Mouse (Mus musculus) neural tube, embryonic 14.5 days (tissue): ENCODE measurements around the gene I830077J02Rik. TPM values are rescaled to one million over a fixed set of nuclear protein-coding genes. Genes with fewer than 3 reads are reported as not detected.

Source experiments
- ATAC-seq: fragments of 200-750 bp; cut with Nextera tagmentation; 2 replicates; pipeline ENCODE4 v1.8.0; 2017; ENCODE audit warnings: low read depth, mild to moderate bottlenecking, moderate TSS enrichment, moderate library complexity
- H3K27ac ChIP-seq: fragments of 300-500 bp; sonication (generic); 2 replicates; pipeline ENCODE4 v1.5.1; 2014; ENCODE audit warnings: low read depth, mild to moderate bottlenecking, control low read depth, low read length, moderate library complexity, mixed read lengths
- H3K27me3 ChIP-seq: fragments of 300-500 bp; sonication (generic); 2 replicates; pipeline ENCODE4 v1.6.1; 2014; ENCODE audit warnings: low read length; ENCODE audit not compliant: control insufficient read depth, insufficient read depth
- H3K36me3 ChIP-seq: fragments of 300-500 bp; sonication (generic); 2 replicates; pipeline ENCODE4 v1.6.1; 2014; ENCODE audit warnings: low read length, mixed read lengths; ENCODE audit not compliant: control insufficient read depth, insufficient read depth
- H3K4me1 ChIP-seq: fragments of 300-500 bp; sonication (generic); 2 replicates; pipeline ENCODE4 v1.6.1; 2014; ENCODE audit warnings: low read length; ENCODE audit not compliant: control insufficient read depth, insufficient read depth
- H3K4me2 ChIP-seq: fragments of 300-500 bp; sonication (generic); 2 replicates; pipeline ENCODE4 v1.6.1; 2014; ENCODE audit warnings: mild to moderate bottlenecking, low read depth, low read length, control low read depth
- H3K4me3 ChIP-seq: fragments of 300-500 bp; sonication (generic); 2 replicates; pipeline ENCODE4 v1.5.1; 2014; ENCODE audit warnings: low read depth, low read length, control low read depth, mixed read lengths
- H3K9ac ChIP-seq: fragments of 300-500 bp; sonication (generic); replicated peaks from 2 replicates; pipeline ENCODE4 v1.6.1; 2014; ENCODE audit warnings: low read depth, mild to moderate bottlenecking, control low read depth, low read length, mixed read lengths
- H3K9me3 ChIP-seq: fragments of 300-500 bp; sonication (generic); 2 replicates; pipeline ENCODE4 v1.6.1; 2016; ENCODE audit warnings: low read length; ENCODE audit not compliant: control insufficient read depth
- WGBS: fragments of 180-500 bp; shearing (Covaris S2); extraction: QIAGEN DNeasy Blood & Tissue Kit; methylation state at CpG from one replicate; pipeline ENCODE4 v1.1.7; 2014; 5-methylcytosine and 5-hydroxymethylcytosine counted together
- polyA plus RNA-seq: library from polyadenylated mRNA; unstranded; fragments of >200 nt; fragmentation: Nextera tagmentation; extraction: Ambion mirVana; gene quantifications from 2 replicates; pipeline ENCODE4 v1.2.1, GENCODE M21; 2014

I830077J02Rik gene
- polyA plus RNA-seq, 1 experiment from 2014 or later: 0.37 TPM

DNA sequence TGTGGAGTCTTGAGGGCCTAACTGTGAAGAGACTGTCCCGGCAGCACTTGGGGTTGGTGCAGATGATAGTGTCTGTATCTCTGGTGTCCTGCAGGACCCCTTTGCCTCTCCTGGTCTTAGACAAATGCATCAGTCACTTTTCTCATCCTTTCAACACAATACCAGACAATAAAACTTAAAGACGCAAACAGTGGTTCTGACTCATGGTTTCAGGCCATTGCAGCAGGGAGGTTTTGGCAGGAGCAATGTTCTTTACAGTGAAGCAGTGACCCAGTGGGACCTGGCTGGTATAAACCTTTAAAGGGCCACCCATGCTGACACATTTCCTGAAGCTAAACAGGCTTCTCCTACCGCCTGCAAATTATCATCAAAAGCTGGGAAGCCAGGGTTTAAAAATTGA lies 41.3 kb downstream of the I830077J02Rik start:
- no peak overlapping the region for H3K27ac ChIP-seq
- H3K9ac ChIP-seq: no peak overlapping the region
- no peak overlapping the region for H3K4me3 ChIP-seq
- no peaks in the 10 kb centered on the region for H3K4me1 ChIP-seq
- WGBS: 82% methylated on average over 3 of the region's 3 CpGs
- no peaks in the 10 kb centered on the region for H3K27me3 ChIP-seq
- H3K4me2 ChIP-seq: no peak overlapping the region
- ATAC-seq: no peak
- H3K9me3 ChIP-seq: no peaks in the 10 kb centered on the region
- H3K36me3 ChIP-seq: no peaks in the 10 kb centered on the region

DNA sequence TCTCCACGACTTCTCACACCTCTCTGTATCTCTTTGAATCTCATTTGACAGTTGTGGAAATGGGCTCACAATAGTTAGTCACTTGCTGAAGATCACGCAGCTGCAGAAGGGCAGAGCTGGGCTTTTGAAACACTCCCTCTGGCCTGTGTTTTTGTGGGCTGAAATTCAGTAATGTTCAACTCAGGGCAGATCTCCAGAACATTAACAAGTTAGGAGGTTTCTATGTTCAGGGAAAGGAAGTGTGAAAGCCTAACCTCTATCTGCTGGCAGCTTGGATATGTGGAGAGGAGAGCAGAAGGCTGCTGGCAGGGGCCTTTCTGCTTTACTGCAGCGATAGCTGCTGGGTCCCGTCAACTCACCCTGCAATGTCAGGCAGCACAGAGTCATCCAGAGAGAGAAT lies 42.2 kb downstream of the I830077J02Rik start:
- H3K9ac ChIP-seq: no peak overlapping the region
- no peaks in the 10 kb centered on the region for H3K27me3 ChIP-seq
- WGBS: 72% methylated on average over 4 of the region's 4 CpGs
- no peaks in the 10 kb centered on the region for H3K4me1 ChIP-seq
- H3K27ac ChIP-seq: no peak overlapping the region
- no peak overlapping the region for H3K4me2 ChIP-seq
- no peaks in the 10 kb centered on the region for H3K9me3 ChIP-seq
- ATAC-seq: no peak
- H3K36me3 ChIP-seq: no peaks in the 10 kb centered on the region
- no peak overlapping the region for H3K4me3 ChIP-seq

DNA sequence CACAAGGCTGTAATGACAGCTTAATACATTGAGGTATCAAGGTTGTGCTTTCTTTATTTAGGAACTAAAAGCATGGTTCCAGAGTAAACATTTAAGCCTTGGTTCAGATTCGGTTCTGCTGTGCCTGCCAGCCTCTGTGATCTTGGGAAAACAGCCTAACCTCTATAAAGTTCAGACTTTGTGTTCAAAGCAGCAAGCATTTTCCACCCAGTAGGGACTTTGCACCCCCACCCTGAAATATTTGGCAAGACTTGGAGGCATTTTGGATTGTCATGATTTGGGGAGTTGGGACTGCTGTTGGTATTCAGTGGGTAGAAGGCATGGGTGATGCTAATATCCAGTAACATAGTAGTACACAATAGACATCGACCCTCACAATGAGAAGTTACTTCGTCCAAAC lies 43.5 kb downstream of the I830077J02Rik start:
- ATAC-seq: no peak
- H3K4me3 ChIP-seq: no peak overlapping the region
- WGBS: 83% methylated on average over 3 of the region's 3 CpGs
- H3K4me1 ChIP-seq: no peaks in the 10 kb centered on the region
- H3K9me3 ChIP-seq: no peaks in the 10 kb centered on the region
- H3K27ac ChIP-seq: no peak overlapping the region
- H3K9ac ChIP-seq: no peak overlapping the region
- H3K4me2 ChIP-seq: no peak overlapping the region
- no peaks in the 10 kb centered on the region for H3K36me3 ChIP-seq
- H3K27me3 ChIP-seq: no peaks in the 10 kb centered on the region

DNA sequence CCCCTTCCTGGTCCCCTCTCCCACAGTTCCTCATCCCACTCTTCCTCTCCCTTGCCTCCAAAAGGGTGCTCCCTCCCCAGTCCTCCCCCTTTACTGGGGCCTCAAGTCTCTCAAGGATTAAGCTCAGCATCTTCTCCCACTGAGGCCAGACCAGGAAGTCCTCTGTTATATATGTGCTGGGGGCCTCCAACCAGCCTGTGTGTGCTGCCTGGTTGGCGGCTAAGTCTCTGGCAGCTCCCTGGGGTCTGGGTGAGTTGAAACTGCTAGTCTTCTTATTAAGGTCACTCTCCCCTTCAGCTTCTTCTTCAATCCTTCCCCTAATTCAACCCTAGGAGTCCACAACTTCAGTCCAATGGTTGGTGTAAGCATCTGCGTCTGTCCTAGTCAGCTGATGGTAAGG lies 49.4 kb downstream of the I830077J02Rik start:
- no peaks in the 10 kb centered on the region for H3K36me3 ChIP-seq
- no peak for ATAC-seq
- no peak overlapping the region for H3K4me2 ChIP-seq
- 90% methylated on average over 2 of the region's 2 CpGs for WGBS
- H3K27me3 ChIP-seq: no peaks in the 10 kb centered on the region
- no peak overlapping the region for H3K4me3 ChIP-seq
- no peaks in the 10 kb centered on the region for H3K9me3 ChIP-seq
- no peak overlapping the region for H3K27ac ChIP-seq
- H3K4me1 ChIP-seq: no peaks in the 10 kb centered on the region
- H3K9ac ChIP-seq: no peak overlapping the region

DNA sequence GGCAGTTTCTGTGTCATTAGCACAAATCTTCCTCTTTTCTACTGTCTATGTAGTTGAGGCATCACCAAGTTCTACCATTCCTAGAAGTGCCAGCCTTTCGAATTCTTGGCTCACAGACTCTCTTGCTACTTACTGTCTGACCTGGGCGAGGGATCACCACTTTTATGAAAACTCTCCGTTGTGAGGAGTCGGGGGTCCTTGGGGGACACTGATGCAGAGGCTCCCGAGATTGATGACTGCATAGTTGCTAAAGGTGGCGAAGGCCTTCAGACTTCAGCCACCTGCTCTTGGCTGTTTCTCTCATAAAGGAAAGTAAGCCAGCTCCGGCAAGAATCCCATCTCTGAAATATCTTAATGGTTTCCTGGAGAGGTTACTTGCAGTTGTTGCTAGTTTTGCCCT lies 50.4 kb downstream of the I830077J02Rik start:
- H3K4me3 ChIP-seq: no peak overlapping the region
- ATAC-seq: no peak
- 96% methylated on average over 7 of the region's 7 CpGs for WGBS
- H3K9me3 ChIP-seq: no peaks in the 10 kb centered on the region
- no peak overlapping the region for H3K27ac ChIP-seq
- H3K27me3 ChIP-seq: no peaks in the 10 kb centered on the region
- H3K4me1 ChIP-seq: no peaks in the 10 kb centered on the region
- H3K9ac ChIP-seq: no peak overlapping the region
- H3K4me2 ChIP-seq: no peak overlapping the region
- no peaks in the 10 kb centered on the region for H3K36me3 ChIP-seq

DNA sequence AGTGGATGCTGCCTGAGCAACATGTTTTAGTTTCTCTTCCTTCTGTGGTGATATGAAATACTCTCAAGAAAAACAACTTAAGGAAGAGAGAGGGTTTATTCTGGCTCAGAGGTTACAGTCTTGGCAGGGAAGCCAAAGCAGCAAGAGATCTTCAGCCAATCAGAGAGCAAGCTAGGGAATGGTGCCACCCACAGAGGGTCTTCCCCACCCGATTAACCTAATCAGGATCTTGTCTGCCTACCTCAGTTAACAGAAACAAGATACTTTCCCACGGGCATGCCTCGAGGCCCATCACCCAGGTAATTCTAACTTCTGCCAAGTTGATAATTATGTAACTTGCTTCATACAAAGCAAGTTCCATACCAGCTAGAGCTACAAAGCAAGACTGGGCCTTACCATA lies 52.0 kb downstream of the I830077J02Rik start:
- H3K4me2 ChIP-seq: no peak overlapping the region
- ATAC-seq: no peak
- H3K4me3 ChIP-seq: no peak overlapping the region
- no peaks in the 10 kb centered on the region for H3K27me3 ChIP-seq
- H3K4me1 ChIP-seq: no peaks in the 10 kb centered on the region
- H3K27ac ChIP-seq: no peak overlapping the region
- 78% methylated on average over 3 of the region's 3 CpGs for WGBS
- H3K9ac ChIP-seq: no peak overlapping the region
- H3K36me3 ChIP-seq: no peaks in the 10 kb centered on the region
- H3K9me3 ChIP-seq: no peaks in the 10 kb centered on the region

DNA sequence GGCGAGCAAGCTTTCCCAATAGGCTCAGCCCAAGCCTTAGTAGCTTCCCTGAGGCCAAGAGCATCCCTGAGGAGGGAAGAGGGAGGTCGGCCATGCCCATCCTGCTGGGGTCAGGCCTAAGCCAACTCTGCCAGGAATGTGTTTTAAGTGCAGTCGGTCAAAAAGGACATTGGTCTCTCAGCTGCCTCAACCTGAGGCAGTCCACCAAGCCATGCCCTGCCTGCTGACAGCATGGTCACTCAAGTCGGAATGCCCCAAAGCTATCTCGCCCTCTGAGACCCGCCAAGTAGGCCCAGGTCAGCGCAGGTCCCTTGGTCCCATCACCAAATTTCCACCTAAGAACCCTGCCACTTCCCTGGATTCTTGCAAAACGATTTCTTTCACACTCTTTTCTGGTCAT lies 53.7 kb downstream of the I830077J02Rik start:
- Histone ChIP-seq H3K27me3 (no peaks in the 10 kb centered on the region), H3K4me1 (no peaks in the 10 kb centered on the region), H3K27ac (no peak overlapping the region), H3K9ac (no peak overlapping the region), H3K4me3 (no peak overlapping the region), H3K36me3 (no peaks in the 10 kb centered on the region), H3K4me2 (no peak overlapping the region), H3K9me3 (no peaks in the 10 kb centered on the region)
- WGBS: 94% methylated on average over 8 of the region's 8 CpGs
- no peak for ATAC-seq

DNA sequence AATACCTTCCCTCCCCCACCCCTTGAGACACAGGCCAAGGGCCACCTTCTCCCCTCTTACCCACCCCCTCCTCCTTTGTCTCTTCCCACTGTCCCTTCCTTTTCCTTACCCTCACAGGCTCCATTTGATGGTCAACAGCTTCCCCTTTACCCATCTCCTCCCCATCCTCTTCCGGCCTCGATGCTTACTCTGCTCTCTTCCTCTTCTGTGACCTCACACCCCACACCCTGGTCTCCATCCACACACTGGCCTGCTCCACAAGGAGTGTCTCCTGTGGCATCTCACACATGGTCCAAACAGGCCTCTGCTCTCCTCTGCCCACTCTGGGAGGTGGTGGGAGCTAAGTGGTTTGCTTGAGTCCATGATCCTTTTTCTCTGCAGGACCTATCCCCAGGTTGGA lies 54.5 kb downstream of the I830077J02Rik start:
- whole genome bisulfite sequencing: 86% methylated on average over 2 of the region's 2 CpGs
- Histone ChIP-seq H3K36me3 (no peaks in the 10 kb centered on the region), H3K4me2 (no peak overlapping the region), H3K27me3 (no peaks in the 10 kb centered on the region), H3K4me3 (no peak overlapping the region), H3K9me3 (no peaks in the 10 kb centered on the region), H3K4me1 (no peaks in the 10 kb centered on the region), H3K27ac (no peak overlapping the region), H3K9ac (no peak overlapping the region)
- ATAC-seq: no peak

DNA sequence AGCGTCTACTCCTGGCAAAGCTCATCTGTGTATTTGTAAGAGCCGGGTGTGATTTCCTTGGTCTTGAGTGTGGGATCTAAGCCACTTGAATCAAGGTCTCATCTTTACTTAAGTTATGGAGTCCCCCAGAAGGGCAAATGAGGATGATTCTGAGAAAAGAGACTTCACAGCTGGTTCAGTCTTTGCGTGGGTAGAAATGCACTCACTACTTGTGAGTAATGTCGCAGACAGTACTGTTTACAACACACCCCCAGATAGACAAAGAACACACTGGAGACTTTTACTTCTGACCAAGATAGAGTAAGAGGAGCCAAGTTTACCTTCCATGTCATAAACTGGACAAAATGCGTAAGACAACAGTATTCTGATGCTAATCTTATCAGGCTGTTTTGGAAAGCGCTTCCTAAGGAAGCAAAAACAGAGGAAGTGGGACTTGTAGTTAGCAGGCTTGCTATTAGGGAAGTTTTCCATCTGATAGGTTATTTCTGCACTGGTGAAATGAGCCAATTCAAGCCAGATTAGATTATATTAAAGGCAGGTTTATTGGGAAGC lies 55.1 kb downstream of the I830077J02Rik start:
- no peak overlapping the region for H3K4me3 ChIP-seq
- H3K27ac ChIP-seq: no peak overlapping the region
- H3K36me3 ChIP-seq: no peaks in the 10 kb centered on the region
- no peaks in the 10 kb centered on the region for H3K4me1 ChIP-seq
- no peak overlapping the region for H3K9ac ChIP-seq
- H3K9me3 ChIP-seq: no peaks in the 10 kb centered on the region
- ATAC-seq: no peak
- H3K27me3 ChIP-seq: no peaks in the 10 kb centered on the region
- 90% methylated on average over 6 of the region's 6 CpGs for WGBS
- no peak overlapping the region for H3K4me2 ChIP-seq

DNA sequence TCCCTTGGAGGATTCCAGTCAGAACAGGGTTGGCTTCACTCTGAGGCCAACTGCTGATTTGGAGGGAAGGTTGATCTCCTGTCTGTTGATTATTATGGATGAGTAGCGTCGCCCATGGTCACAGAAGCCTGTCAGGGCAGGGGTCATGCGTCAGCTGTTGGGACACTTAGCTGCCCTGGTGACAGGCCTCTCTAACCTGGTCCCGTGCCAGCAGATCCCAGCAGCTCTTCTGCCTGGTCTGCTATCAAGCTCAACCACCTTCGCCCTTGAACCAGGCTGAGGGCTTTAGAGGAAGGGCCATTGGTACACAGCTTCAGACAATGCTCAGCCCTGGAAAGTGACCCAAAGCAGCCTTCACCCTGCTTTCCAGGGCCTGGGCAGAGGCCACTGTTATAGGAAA lies 56.4 kb downstream of the I830077J02Rik start:
- H3K4me3 ChIP-seq: no peak overlapping the region
- no peak for ATAC-seq
- WGBS: 83% methylated on average over 5 of the region's 5 CpGs

More for the DNA sequence above, 56.4 kb downstream of the I830077J02Rik start:
- no peak overlapping the region for H3K9ac ChIP-seq
- H3K36me3 ChIP-seq: no peaks in the 10 kb centered on the region
- H3K27me3 ChIP-seq: no peaks in the 10 kb centered on the region
- no peak overlapping the region for H3K27ac ChIP-seq
- no peaks in the 10 kb centered on the region for H3K9me3 ChIP-seq
- no peak overlapping the region for H3K4me2 ChIP-seq
- H3K4me1 ChIP-seq: no peaks in the 10 kb centered on the region
